Mouse (Mus musculus) liver, adult 2 months (tissue): Measurements from ENCODE around the gene Scnm1.

Experiments used
- CTCF ChIP-seq: fragments of 200-500 bp; IDR thresholded peaks from 2 replicates; pipeline ENCODE4 v1.5.1; 2011; ENCODE audit warnings: low read depth, low read length, control low read depth
- POLR2A ChIP-seq: fragments of 200-500 bp; IDR thresholded peaks from 2 replicates; pipeline ENCODE4 v1.6.1; 2011; ENCODE audit warnings: low read length, control low read depth; ENCODE audit not compliant: insufficient read depth; ENCODE audit errors: extremely low read depth

DNA sequence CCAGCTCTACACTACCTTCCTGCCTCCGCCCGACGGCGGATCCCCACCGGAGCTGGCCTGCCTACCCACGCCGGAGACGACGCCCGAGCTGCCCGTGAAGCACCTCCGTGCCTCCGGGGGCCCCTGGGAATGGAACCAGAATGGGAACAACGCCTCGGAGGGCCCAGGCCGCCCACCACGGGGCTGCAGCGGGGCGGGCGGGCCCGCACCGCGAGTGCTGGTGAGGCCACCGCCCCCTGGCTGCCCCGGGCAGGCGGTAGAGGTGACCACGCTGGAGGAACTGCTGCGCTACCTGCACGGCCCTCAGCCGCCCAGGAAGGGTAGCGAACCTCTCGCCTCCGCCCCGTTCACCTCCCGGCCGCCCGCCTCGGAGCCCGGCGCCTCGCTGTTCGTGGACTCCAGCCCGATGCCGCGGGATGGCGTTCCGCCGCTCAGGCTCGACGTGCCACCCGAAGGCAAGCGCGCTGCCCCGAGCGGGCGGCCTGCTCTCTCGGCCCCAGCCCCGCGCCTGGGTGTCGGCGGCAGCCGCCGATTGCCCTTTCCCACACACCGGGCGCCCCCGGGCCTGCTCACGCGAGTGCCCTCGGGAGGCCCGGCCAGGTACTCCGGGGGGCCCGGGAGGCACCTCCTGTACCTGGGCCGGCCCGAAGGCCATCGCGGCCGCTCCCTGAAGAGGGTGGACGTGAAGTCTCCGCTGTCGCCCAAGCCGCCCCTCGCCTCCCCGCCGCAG lies 38.9 kb upstream of the Scnm1 start:
- TF ChIP-seq POLR2A = no peak
- no peak for TF ChIP-seq CTCF
